Mouse (Mus musculus): ENCODE measurements around the gene Alkbh4.

DNA sequence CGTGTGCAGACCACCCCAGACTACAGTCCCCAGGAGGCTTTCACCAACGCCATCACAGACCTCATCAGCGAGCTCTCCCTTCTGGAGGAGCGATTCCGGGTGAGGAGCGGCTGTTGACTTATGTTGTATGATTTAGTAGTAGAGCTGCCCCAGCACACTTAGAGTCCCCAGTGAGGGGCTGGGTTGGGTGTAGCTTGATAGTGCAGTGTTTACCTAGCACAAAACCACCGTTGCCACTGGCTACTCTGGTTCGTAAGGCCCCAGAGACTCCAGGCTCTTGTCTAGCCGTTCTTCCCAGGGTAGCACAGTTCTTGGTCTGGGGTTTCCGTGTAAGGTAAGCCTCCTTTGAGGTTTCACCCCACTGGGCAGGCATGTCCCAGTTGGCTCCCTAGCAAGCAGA, 13.8 kb upstream of the Alkbh4 start:
- TF ChIP-seq POLR2A (IDR thresholded peaks at IDR 0.05; ENCODE audit: insufficient read depth, low read depth, low read length) (no peak), CTCF (IDR thresholded peaks at IDR 0.05; ENCODE audit: insufficient read depth, low read depth, low read length) (no peak)

Measured in olfactory bulb, adult 2 months (tissue).